Mouse (Mus musculus) ES-E14 (cell line): ENCODE measurements around the gene Skap1.

Source experiments
- CHD2 ChIP-seq: IDR thresholded peaks from 2 replicates; pipeline ENCODE4 v1.6.1; 2014; ENCODE audit warnings: mild to moderate bottlenecking, low read depth, low read length, inconsistent platforms
- MAFK ChIP-seq: IDR thresholded peaks from 2 replicates; pipeline ENCODE4 v1.6.1; 2014; ENCODE audit warnings: mild to moderate bottlenecking, low read depth, low read length, inconsistent platforms; ENCODE audit not compliant: insufficient read depth
- ZC3H11A ChIP-seq: IDR thresholded peaks from 2 replicates; pipeline ENCODE4 v1.6.1; 2012; ENCODE audit warnings: low read depth, mild to moderate bottlenecking, inconsistent platforms, low read length, borderline replicate concordance
- ZNF384 ChIP-seq: IDR thresholded peaks from 2 replicates; pipeline ENCODE4 v1.6.1; 2012; ENCODE audit warnings: low read depth, low read length, inconsistent platforms

- TF ChIP-seq MAFK (no peak), ZC3H11A (no peak), ZNF384 (no peak), CHD2 (no peak)
Measured at GRCm38 (mm10) chr11:96755298-96755697, 290.9 kb downstream of the Skap1 start.
